Mouse (Mus musculus) mouse embryonic stem cell (cell line): ENCODE data around the gene Pde3b.

Experiments
- in situ Hi-C, 2 experiments: fragments of 300-500 bp; cut with MboI; formaldehyde crosslinking; loops; 1 replicate in 1 of 2; 3 replicates in 1 of 2; pipeline ENCODE4 v1.14.3; 2019 to 2020; ENCODE audit warnings: low sequenced_read_pairs in 2 of 2, low pct_unique_long_range_greater_than_20kb in 1 of 2, mixed read lengths in 1 of 2; ENCODE audit not compliant: unreplicated experiment in 1 of 2

The Pde3b gene

GRCm38 (mm10) chr7:114474889-114475288 is 59.8 kb downstream of the Pde3b start:
- in situ Hi-C loops: no loop called here

DNA sequence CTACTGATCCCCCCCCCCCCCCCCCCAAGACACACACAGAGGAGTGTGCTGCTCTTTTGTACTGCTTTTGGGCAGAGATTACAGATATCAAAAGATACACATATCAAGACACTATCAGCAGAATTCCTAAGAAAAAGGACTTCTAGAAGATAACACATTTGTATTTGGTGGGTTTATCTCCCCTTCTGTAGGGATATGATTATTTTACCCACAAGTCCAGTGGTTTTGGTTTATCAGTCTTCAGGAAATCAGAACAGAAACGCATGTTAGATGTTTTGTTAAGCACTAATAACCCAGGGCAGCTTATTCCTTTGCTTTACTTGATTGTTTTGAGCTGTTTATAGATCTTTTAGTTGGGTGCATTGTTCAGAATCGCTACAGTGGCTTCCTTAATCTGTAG is 62.8 kb downstream of the Pde3b start:
- in situ Hi-C loops: no loop called here

GRCm38 (mm10) chr7:114478901-114479300 is 63.8 kb downstream of the Pde3b start:
- in situ Hi-C loops: no loop called here

DNA sequence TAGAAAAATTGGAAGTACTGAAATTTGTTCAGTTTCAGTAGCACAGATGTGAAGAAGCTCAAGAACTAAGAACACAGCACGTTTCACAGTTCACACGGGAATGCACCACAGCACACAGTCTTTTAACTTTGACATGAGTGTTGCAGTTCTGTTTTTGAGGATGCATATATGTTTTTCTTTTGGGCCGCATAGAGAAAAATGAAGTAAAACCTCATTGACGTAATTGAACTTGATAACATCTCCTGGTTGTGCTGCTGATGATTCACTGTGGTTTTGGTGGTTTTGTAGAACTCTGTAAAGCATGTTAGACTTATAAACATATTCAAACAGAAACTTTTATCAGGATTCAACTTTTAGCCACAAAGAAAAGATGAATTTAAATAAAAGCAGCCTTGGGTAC is 64.7 kb downstream of the Pde3b start:
- in situ Hi-C loops: no loop called here

DNA sequence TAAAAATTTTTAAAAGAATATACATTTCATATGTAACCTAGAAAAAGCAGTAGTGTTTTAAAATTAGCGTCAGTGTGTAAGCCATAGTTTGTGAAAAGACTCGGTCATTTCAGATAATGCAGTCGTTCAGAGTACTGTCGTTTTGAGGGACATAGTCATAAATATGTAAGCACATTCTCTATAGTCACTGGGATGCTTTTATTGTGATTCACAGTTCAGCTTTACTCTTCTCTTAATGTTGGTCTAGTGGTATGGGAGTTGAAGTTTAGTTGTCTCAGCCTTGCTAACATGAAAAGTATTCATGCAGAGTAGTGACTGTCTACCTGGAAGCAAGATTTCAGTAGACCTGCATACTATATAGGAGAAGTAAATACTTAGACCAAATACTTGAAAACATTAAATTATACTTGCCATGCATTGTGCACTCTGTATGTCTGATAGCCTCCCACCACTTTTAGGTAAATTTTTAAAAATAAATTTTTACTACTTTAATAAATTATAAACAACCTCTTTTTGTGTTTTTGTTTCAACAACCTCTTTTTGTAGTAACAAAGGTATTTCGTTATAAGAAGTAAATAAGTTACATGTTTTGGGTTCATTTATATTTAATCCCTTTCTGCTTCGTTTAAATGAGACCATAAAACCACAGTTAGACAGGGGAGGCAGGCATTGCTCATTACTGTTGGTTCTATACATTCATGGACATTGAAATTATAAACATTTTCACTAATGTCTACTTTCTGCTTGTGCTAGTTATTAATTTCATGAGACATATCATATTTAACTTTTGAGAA is 65.3 kb downstream of the Pde3b start:
- in situ Hi-C loops: no loop called here

DNA sequence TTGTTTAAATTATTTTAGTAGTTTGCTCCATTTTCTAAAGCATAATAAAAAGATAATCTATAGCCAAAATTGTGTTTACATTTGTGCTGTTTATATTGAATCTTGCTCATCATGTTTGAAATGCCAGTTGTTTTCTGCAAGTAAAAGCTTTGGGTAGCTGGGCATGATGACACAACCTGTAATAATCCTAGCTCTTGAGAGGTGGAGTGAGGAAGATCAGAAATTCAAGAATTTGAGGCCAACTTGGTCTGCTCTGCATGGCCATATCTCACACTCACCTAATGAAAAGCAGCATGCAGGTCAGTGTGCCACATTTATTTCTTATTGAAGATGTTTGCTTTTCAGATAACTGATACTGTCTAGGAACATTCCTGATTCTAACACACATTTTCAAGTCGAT is 65.9 kb downstream of the Pde3b start:
- in situ Hi-C loops: no loop called here

- in situ Hi-C loops: no loop called here
These were observed 66.4 kb downstream of the Pde3b start for GRCm38 (mm10) chr7:114481429-114481931.

DNA sequence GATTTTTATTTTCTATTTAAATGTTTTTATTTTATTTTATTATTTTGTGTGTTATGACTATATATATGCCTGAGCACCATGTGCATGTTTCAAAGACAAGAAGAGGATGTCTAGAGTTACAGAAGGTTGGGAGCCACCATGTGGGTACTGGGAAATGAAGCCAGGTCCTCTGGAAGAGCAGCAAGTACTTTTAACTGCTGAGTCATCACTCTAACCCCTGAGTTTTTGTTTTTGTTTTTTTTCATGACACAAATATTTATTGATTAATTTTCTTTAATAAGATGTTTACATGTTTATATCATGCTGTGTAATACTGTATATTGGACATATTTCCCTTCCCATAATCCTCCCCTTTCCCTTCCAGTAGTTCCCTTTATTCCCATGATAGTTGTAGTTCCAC is 77.5 kb downstream of the Pde3b start:
- in situ Hi-C loops: no loop called here

GRCm38 (mm10) chr7:114494033-114494432 is 79.0 kb downstream of the Pde3b start:
- in situ Hi-C loops: no loop called here

DNA sequence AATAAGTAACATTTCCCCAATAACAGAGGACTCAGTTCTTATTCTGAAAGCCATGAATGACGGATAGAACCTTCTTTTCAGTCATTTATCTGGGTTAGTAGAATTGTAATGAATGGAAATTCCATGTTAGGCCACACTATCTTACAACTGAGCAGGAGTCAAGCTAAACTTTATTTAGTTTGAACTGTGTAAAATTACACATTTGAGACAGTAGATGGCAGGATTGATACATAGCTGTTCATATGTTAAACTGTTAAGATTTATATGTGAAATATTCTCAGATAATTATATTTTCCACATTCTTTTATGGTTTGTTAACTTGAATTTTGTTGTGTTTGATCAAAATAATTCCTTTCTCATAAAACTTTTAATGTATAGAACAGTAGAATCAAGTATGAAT is 84.2 kb downstream of the Pde3b start:
- in situ Hi-C loops: no loop called here

GRCm38 (mm10) chr7:114508879-114509278 is 93.8 kb downstream of the Pde3b start:
- in situ Hi-C loops: no loop called here

GRCm38 (mm10) chr7:114520122-114520521 is 105.0 kb downstream of the Pde3b start:
- in situ Hi-C loops: no loop called here

DNA sequence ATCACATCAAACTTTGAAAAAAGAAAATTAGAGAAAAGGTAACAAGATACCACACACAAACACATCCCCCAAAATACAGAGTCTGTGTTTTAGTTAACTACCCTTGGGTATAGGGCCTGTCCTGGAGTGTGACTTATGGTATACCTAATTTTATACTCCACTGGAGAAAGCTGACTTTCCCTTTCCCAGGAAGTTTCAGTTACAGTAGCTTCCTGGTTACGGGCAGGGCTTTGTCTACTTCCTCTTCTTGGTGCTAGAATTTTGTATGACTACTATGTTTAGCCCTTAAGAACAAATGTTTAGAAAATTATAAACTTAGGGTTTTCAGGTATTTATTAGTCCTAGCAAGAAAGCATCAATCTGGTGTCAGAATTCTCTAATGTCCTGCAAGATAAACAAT is 111.2 kb downstream of the Pde3b start:
- in situ Hi-C loops: no loop called here

DNA sequence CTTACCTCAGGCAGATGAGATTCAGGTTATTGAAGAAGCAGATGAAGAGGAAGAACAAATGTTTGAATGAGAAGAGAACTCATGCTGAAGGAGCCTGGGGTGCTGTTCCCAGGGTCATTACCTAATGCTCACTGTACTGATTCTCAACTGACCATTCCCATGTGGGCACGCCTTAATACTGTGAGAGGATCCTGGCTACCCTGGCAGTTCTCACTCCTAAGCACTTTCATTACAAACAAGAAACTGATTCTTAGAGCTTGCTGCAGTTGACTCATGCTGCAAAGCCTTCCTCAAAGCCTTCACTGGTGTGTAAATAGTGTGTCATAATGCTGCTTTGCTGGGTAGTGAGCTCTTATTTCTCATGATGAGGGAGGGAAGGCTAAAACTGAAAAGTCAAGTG is 121.1 kb downstream of the Pde3b start:
- in situ Hi-C loops: no loop called here

- in situ Hi-C loops: no loop called here
These were observed 147.6 kb downstream of the Pde3b start, which contains the start of gene Cyp2r1 for GRCm38 (mm10) chr7:114562531-114563241. Gene Cyp2r1, minus strand, starts transcription at chr7:114562972.

DNA sequence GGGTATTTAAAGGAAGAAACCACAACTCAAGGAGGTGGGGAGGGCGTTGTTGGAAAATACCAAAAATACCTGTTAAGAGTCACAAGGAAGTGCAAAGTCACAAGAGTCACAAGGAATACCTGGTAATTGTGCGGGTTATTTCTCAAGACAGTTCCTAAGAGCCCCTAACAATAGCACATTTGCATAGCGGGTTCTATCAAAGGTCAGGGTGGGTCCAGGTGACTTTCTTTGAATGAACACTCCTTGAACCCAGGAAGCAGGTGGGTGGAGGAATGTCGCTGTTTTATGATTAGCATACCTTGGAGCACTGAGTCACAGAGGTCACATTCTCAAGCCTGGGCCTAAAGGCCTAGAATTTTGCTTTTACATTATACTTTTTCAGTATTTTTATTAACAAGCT is 158.8 kb downstream of the Pde3b start:
- in situ Hi-C loops: loop anchor here in 1 of 2 experiments (10.0 kb wide), 1 partner anchor 241 kb away; no protein-coding TSS in a partner anchor

DNA sequence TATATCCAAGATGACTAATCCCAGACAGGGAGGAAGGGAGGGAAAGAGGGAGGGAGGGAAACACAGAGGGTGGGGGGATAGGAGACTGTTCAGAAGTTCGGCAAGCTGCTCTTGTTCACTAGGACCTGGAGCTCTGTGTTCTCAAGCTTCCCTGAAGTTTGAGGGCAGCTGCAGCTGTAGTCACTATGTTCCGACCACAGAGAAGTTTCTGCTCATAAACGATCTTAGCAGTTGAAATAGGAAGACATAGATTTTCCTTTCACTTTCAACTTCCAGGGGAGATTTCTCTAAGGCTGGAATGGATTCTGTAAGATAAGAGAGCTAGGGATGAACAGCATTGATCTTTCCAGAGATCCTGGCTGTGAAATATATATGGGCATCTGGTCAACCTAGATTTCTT is 161.8 kb downstream of the Pde3b start:
- in situ Hi-C loops: loop anchor here (10.0 to 25.0 kb wide), 2 partner anchors 235 to 238 kb away; no protein-coding TSS in a partner anchor

GRCm38 (mm10) chr7:114577665-114578064 is 162.6 kb downstream of the Pde3b start:
- in situ Hi-C loops: loop anchor here (10.0 to 25.0 kb wide), 2 partner anchors 235 to 237 kb away; no protein-coding TSS in a partner anchor

GRCm38 (mm10) chr7:114580426-114580825 is 165.3 kb downstream of the Pde3b start:
- in situ Hi-C loops: loop anchor here in 1 of 2 experiments (25.0 kb wide), 1 partner anchor 232 kb away; no protein-coding TSS in a partner anchor
